Mouse (Mus musculus): ENCODE results near the gene Nubp2. TPM values are rescaled to one million over a fixed set of nuclear protein-coding genes. Genes with fewer than 3 reads are reported as not detected.

Nubp2 gene
- polyA plus RNA-seq, 1 experiment from 2014 or later: 51.3 TPM

GRCm38 (mm10) chr17:24884391-24884790, 1.8 kb downstream of the Nubp2 start:
- peaks cover 10% of the 10 kb centered on the region; the same call in 1 of the 2 replicates for H3K36me3 ChIP-seq (ENCODE audit: insufficient read depth, low read length)
- H3K9me3 ChIP-seq (ENCODE audit: low read length): no peaks in the 10 kb centered on the region
- WGBS: 80% methylated on average over 6 of the region's 6 CpGs
- H3K9ac ChIP-seq (replicated peaks; ENCODE audit: low read depth): no peak overlapping the region
- no peak for TF ChIP-seq EP300 (IDR thresholded peaks at IDR 0.05)
- no peak overlapping the region for H3K27ac ChIP-seq (ENCODE audit: low read length)
- no peaks in the 10 kb centered on the region for H3K27me3 ChIP-seq (replicated peaks; ENCODE audit: insufficient read depth, low read length)
- H3K4me1 ChIP-seq (ENCODE audit: insufficient read depth, low read depth, low read length): peaks cover 20% of the 10 kb centered on the region
- no peak overlapping the region for H3K4me2 ChIP-seq (replicated peaks; ENCODE audit: low read depth, low read length)
- no peak for ATAC-seq
- no peak for DNase-seq (ENCODE audit: low spot score)
- H3K4me3 ChIP-seq (ENCODE audit: low read depth, low read length): no peak overlapping the region

- Histone ChIP-seq H3K9me3 (ENCODE audit: low read length) (no peaks in the 10 kb centered on the region), H3K4me1 (ENCODE audit: insufficient read depth, low read depth, low read length) (peaks cover 8% of the 10 kb centered on the region; the same call in 1 of the 2 replicates), H3K36me3 (ENCODE audit: insufficient read depth, low read length) (peaks cover 7% of the 10 kb centered on the region; the same call in 1 of the 2 replicates), H3K27ac (ENCODE audit: low read length) (no peak overlapping the region), H3K4me3 (ENCODE audit: low read depth, low read length) (no peak overlapping the region), H3K9ac (replicated peaks; ENCODE audit: low read depth) (no peak overlapping the region), H3K27me3 (replicated peaks; ENCODE audit: insufficient read depth, low read length) (no peaks in the 10 kb centered on the region), H3K4me2 (replicated peaks; ENCODE audit: low read depth, low read length) (no peak overlapping the region)
- TF ChIP-seq EP300 (IDR thresholded peaks at IDR 0.05) (no peak), CTCF (IDR thresholded peaks at IDR 0.05) (peak; percentile 72)
- ATAC-seq (no peak), DNase-seq (ENCODE audit: low spot score) (peak; percentile 49)
- 33% methylated on average over 7 of the region's 7 CpGs for WGBS
Measured at GRCm38 (mm10) chr17:24881738-24882440, 4.3 kb downstream of the Nubp2 start.

GRCm38 (mm10) chr17:24878531-24878930, 7.6 kb downstream of the Nubp2 start:
- ATAC-seq: peak; percentile 69
- no peaks in the 10 kb centered on the region for H3K27me3 ChIP-seq (replicated peaks; ENCODE audit: insufficient read depth, low read length)
- no peaks in the 10 kb centered on the region for H3K4me1 ChIP-seq (ENCODE audit: insufficient read depth, low read depth, low read length)
- H3K27ac ChIP-seq (ENCODE audit: low read length): peak overlapping the region; percentile 62
- H3K4me2 ChIP-seq (replicated peaks; ENCODE audit: low read depth, low read length): 0 out of 2 replicates have a peak overlapping the region, but pooled peaks have one; percentile 14
- TF ChIP-seq CTCF (IDR thresholded peaks at IDR 0.05) (no peak), EP300 (IDR thresholded peaks at IDR 0.05) (no peak)
- peaks cover 3% of the 10 kb centered on the region; the same call in 1 of the 2 replicates for H3K36me3 ChIP-seq (ENCODE audit: insufficient read depth, low read length)
- peak; percentile 56 for DNase-seq (ENCODE audit: low spot score)
- WGBS: 56% methylated on average over 8 of the region's 8 CpGs
- no peaks in the 10 kb centered on the region for H3K9me3 ChIP-seq (ENCODE audit: low read length)
- H3K4me3 ChIP-seq (ENCODE audit: low read depth, low read length): no peak overlapping the region
- no peak overlapping the region for H3K9ac ChIP-seq (replicated peaks; ENCODE audit: low read depth)

GRCm38 (mm10) chr17:24878117-24878397, 8.1 kb downstream of the Nubp2 start:
- Histone ChIP-seq H3K27me3 (replicated peaks; ENCODE audit: insufficient read depth, low read length) (no peaks in the 10 kb centered on the region), H3K9ac (replicated peaks; ENCODE audit: low read depth) (no peak overlapping the region), H3K27ac (ENCODE audit: low read length) (peak overlapping the region; percentile 62), H3K36me3 (ENCODE audit: insufficient read depth, low read length) (no peaks in the 10 kb centered on the region), H3K9me3 (ENCODE audit: low read length) (no peaks in the 10 kb centered on the region), H3K4me1 (ENCODE audit: insufficient read depth, low read depth, low read length) (no peaks in the 10 kb centered on the region), H3K4me2 (replicated peaks; ENCODE audit: low read depth, low read length) (peak overlapping the region; percentile 19; the same call in 1 of the 2 replicates), H3K4me3 (ENCODE audit: low read depth, low read length) (no peak overlapping the region)
- 16% methylated on average over 5 of the region's 5 CpGs for WGBS
- peak; percentile 49 for DNase-seq (ENCODE audit: low spot score)
- TF ChIP-seq CTCF (IDR thresholded peaks at IDR 0.05) (no peak), EP300 (IDR thresholded peaks at IDR 0.05) (no peak)
- peak; percentile 71 for ATAC-seq

GRCm38 (mm10) chr17:24877336-24878116, 8.6 kb downstream of the Nubp2 start:
- H3K9ac ChIP-seq (replicated peaks; ENCODE audit: low read depth): no peak overlapping the region
- TF ChIP-seq CTCF (IDR thresholded peaks at IDR 0.05) (no peak), EP300 (IDR thresholded peaks at IDR 0.05) (no peak)
- H3K4me2 ChIP-seq (replicated peaks; ENCODE audit: low read depth, low read length): peak overlapping the region; percentile 19; the same call in 1 of the 2 replicates
- no peaks in the 10 kb centered on the region for H3K27me3 ChIP-seq (replicated peaks; ENCODE audit: insufficient read depth, low read length)
- DNase-seq (ENCODE audit: low spot score) (no peak), ATAC-seq (peak; percentile 23)
- no peaks in the 10 kb centered on the region for H3K4me1 ChIP-seq (ENCODE audit: insufficient read depth, low read depth, low read length)
- H3K4me3 ChIP-seq (ENCODE audit: low read depth, low read length): no peak overlapping the region
- 42% methylated on average over 10 of the region's 10 CpGs for WGBS
- no peaks in the 10 kb centered on the region for H3K9me3 ChIP-seq (ENCODE audit: low read length)
- H3K27ac ChIP-seq (ENCODE audit: low read length): peak overlapping the region; percentile 62
- no peaks in the 10 kb centered on the region for H3K36me3 ChIP-seq (ENCODE audit: insufficient read depth, low read length)

- Histone ChIP-seq H3K4me1 (ENCODE audit: insufficient read depth, low read depth, low read length) (no peaks in the 10 kb centered on the region), H3K4me3 (ENCODE audit: low read depth, low read length) (no peak overlapping the region), H3K27me3 (replicated peaks; ENCODE audit: insufficient read depth, low read length) (no peaks in the 10 kb centered on the region), H3K4me2 (replicated peaks; ENCODE audit: low read depth, low read length) (no peak overlapping the region), H3K9me3 (ENCODE audit: low read length) (no peaks in the 10 kb centered on the region), H3K36me3 (ENCODE audit: insufficient read depth, low read length) (no peaks in the 10 kb centered on the region), H3K27ac (ENCODE audit: low read length) (no peak overlapping the region), H3K9ac (replicated peaks; ENCODE audit: low read depth) (no peak overlapping the region)
- TF ChIP-seq CTCF (IDR thresholded peaks at IDR 0.05): no peak
- TF ChIP-seq EP300 (IDR thresholded peaks at IDR 0.05): no peak
- WGBS: 74% methylated on average over 8 of the region's 8 CpGs
- DNase-seq (ENCODE audit: low spot score) (no peak), ATAC-seq (no peak)
Measured at GRCm38 (mm10) chr17:24874989-24875388, 11.2 kb downstream of the Nubp2 start.

Measured in lung, postnatal 0 days (tissue).